Mouse (Mus musculus): Measurements from ENCODE around the gene Tapt1.

- TF ChIP-seq CTCF (IDR thresholded peaks at IDR 0.05; ENCODE audit: low read depth, low read length) (no peak), POLR2A (IDR thresholded peaks at IDR 0.05; ENCODE audit: insufficient read depth, low read length) (no peak)
Observed at GRCm38 (mm10) chr5:44215118-44215517, 11.3 kb downstream of the Tapt1 start.
